11 mouse cellular contexts compared by ENCODE assay signal in genomic region chr1:164392176-164392575, GRCm38 (mm10).
A peak's percentile ranks its signal among the peaks of the same experiment; 100 is the strongest.
DNase-seq lines count a peak whose midpoint lies in the region; ATAC-seq lines count a peak whose summit lies in the region.
"Had no signal": no experiment of that assay in that cellular context is flagged by ENCODE, and none has a peak within 500 bp of the region (broad histone marks: within the 10 kb centered on the region; RNA-seq: fewer than 3 reads in every experiment).

No protein-coding gene starts in this region.

- no peaks in the 10 kb centered on the region for H3K9me3 ChIP-seq in forebrain, embryonic 12.5 days
- H3K9me3 ChIP-seq in neural tube, embryonic 13.5 days, result no peaks in the 10 kb centered on the region

- intact Hi-C loops in left cerebral cortex, postnatal 4 days (cut with DNase I), result no loop called here
- intact Hi-C loops in left cerebral cortex, postnatal 25 days (cut with DNase I), result no loop called here
- intact Hi-C loops in heart, postnatal 14 days (cut with DNase I), result no loop called here

- 0 out of 2 replicates have a peak, but pooled peaks cover 2% of the 10 kb centered on the region for H3K36me3 ChIP-seq in forebrain, embryonic 12.5 days (replicated peaks)
- no peaks in the 10 kb centered on the region for H3K36me3 ChIP-seq in neural tube, embryonic 13.5 days

- peak; percentile 25 for DNase-seq in left cerebral cortex, postnatal 4 days
- DNase-seq in left cerebral cortex, postnatal 25 days (ENCODE audit: low spot score in 2 of 2), result no peak
- peak; percentile 10 to 20 for DNase-seq in heart, postnatal 14 days
- DNase-seq in thymus, postnatal 10 days (ENCODE audit: low spot score in 2 of 2), result no peak
- DNase-seq in right cerebral cortex, adult 18-20 months, result no peak
- no peak for DNase-seq in left cerebral cortex, adult 9 months (ENCODE audit: low spot score in 2 of 2)
- DNase-seq: lung, postnatal 4 days; thymus, postnatal 4 days had no signal

- H3K4me1 ChIP-seq in forebrain, embryonic 12.5 days, result peaks cover 23% of the 10 kb centered on the region
- peaks cover 41% of the 10 kb centered on the region for H3K4me1 ChIP-seq in neural tube, embryonic 13.5 days (replicated peaks)

- H3K4me3 ChIP-seq in forebrain, embryonic 12.5 days (replicated peaks), result no peak overlapping the region
- H3K4me3 ChIP-seq in neural tube, embryonic 13.5 days, result no peak overlapping the region

- H3K9ac ChIP-seq in forebrain, embryonic 12.5 days, result no peak overlapping the region
- no peak overlapping the region for H3K9ac ChIP-seq in neural tube, embryonic 13.5 days

- H3K27me3 ChIP-seq in forebrain, embryonic 12.5 days, result no peaks in the 10 kb centered on the region
- H3K27me3 ChIP-seq in neural tube, embryonic 13.5 days, result no peaks in the 10 kb centered on the region

- 53% methylated on average over 3 of the region's 3 CpGs for WGBS in forebrain, embryonic 12.5 days
- WGBS in neural tube, embryonic 13.5 days, result 12% methylated on average over 3 of the region's 3 CpGs

- H3K27ac ChIP-seq in forebrain, embryonic 12.5 days, result no peak overlapping the region
- 0 out of 2 replicates have a peak overlapping the region, but pooled peaks have one; percentile 42 for H3K27ac ChIP-seq in neural tube, embryonic 13.5 days (replicated peaks)

- H3K4me2 ChIP-seq in forebrain, embryonic 12.5 days, result no peak overlapping the region
- no peak overlapping the region for H3K4me2 ChIP-seq in neural tube, embryonic 13.5 days
- H3K4me2 ChIP-seq: liver, embryonic 11.5 days had no signal

- peak; percentile 74 for ATAC-seq in forebrain, embryonic 12.5 days (ENCODE audit: low FRiP score)
- peak; percentile 74 for ATAC-seq in neural tube, embryonic 13.5 days (ENCODE audit: low read depth)

Comparison
In these comparisons a context has a peak if more than half of its experiments do, and no peak if none do; other contexts are left out.
1. DNase-seq: peak in left cerebral cortex, postnatal 4 days (single experiment) and heart, postnatal 14 days (2 of 2); none in left cerebral cortex, postnatal 25 days (0 of 2), thymus, postnatal 10 days (0 of 2), right cerebral cortex, adult 18-20 months (single experiment) and left cerebral cortex, adult 9 months (0 of 2).